Mouse (Mus musculus): ENCODE measurements around the gene Matn4. TPM values are rescaled to one million over a fixed set of nuclear protein-coding genes. Genes with fewer than 3 reads are reported as not detected.

Gene Matn4
- polyA plus RNA-seq, 1 experiment = 78.0 TPM

GRCm38 (mm10) chr2:164403396-164404081, 1.4 kb downstream of the Matn4 start:
- Histone ChIP-seq H3K4me1 (ENCODE audit: control insufficient read depth, insufficient read depth, low read length) (no peaks in the 10 kb centered on the region), H3K4me3 (replicated peaks; ENCODE audit: extremely low read depth, low read depth, low read length) (peak overlapping the region; percentile 44)
- no peak for TF ChIP-seq CTCF (IDR thresholded peaks at IDR 0.05; ENCODE audit: insufficient read depth, low read length)
- TF ChIP-seq POLR2A (IDR thresholded peaks at IDR 0.05; ENCODE audit: borderline replicate concordance, extremely low read depth, low read depth, low read length) = 0 out of 2 replicates have a peak, but pooled peaks have one; percentile 21
- 26% methylated on average over 14 of the region's 14 CpGs for WGBS
- peak; percentile 65 for DNase-seq

- peak; percentile 75 for DNase-seq
- no peaks in the 10 kb centered on the region for H3K4me1 ChIP-seq (ENCODE audit: control insufficient read depth, insufficient read depth, low read length)
These were observed 2.1 kb downstream of the Matn4 start, which contains the start of gene Rbpjl for GRCm38 (mm10) chr2:164402906-164403305. Gene Rbpjl, plus strand, starts transcription at chr2:164403141.

GRCm38 (mm10) chr2:164396911-164397310, 8.0 kb downstream of the Matn4 start:
- WGBS = 80% methylated on average over 12 of the region's 12 CpGs
- DNase-seq = no peak
- no peaks in the 10 kb centered on the region for H3K4me1 ChIP-seq (ENCODE audit: control insufficient read depth, insufficient read depth, low read length)
- no peak overlapping the region for H3K4me3 ChIP-seq (replicated peaks; ENCODE audit: extremely low read depth, low read depth, low read length)
- TF ChIP-seq CTCF (IDR thresholded peaks at IDR 0.05; ENCODE audit: insufficient read depth, low read length) = no peak
- no peak for TF ChIP-seq POLR2A (IDR thresholded peaks at IDR 0.05; ENCODE audit: borderline replicate concordance, extremely low read depth, low read depth, low read length)

More at GRCm38 (mm10) chr2:164402906-164403305, 2.1 kb downstream of the Matn4 start, which contains the start of gene Rbpjl:
- peak within 1 kb of the TSS; percentile 44 for H3K4me3 ChIP-seq (replicated peaks; ENCODE audit: extremely low read depth, low read depth, low read length)
- TF ChIP-seq CTCF (IDR thresholded peaks at IDR 0.05; ENCODE audit: insufficient read depth, low read length) (peak; percentile 67), POLR2A (IDR thresholded peaks at IDR 0.05; ENCODE audit: borderline replicate concordance, extremely low read depth, low read depth, low read length) (0 out of 2 replicates have a peak, but pooled peaks have one; percentile 24)
- WGBS = 7% methylated on average over 17 of the region's 17 CpGs

GRCm38 (mm10) chr2:164396076-164396475, 8.9 kb downstream of the Matn4 start:
- Histone ChIP-seq H3K4me1 (ENCODE audit: control insufficient read depth, insufficient read depth, low read length) (no peaks in the 10 kb centered on the region), H3K4me3 (replicated peaks; ENCODE audit: extremely low read depth, low read depth, low read length) (no peak overlapping the region)
- TF ChIP-seq CTCF (IDR thresholded peaks at IDR 0.05; ENCODE audit: insufficient read depth, low read length) (no peak), POLR2A (IDR thresholded peaks at IDR 0.05; ENCODE audit: borderline replicate concordance, extremely low read depth, low read depth, low read length) (no peak)
- DNase-seq = no peak
- 82% methylated on average over 7 of the region's 7 CpGs for WGBS

GRCm38 (mm10) chr2:164393126-164393525, 11.8 kb downstream of the Matn4 start:
- Histone ChIP-seq H3K4me1 (ENCODE audit: control insufficient read depth, insufficient read depth, low read length) (no peaks in the 10 kb centered on the region), H3K4me3 (replicated peaks; ENCODE audit: extremely low read depth, low read depth, low read length) (no peak overlapping the region)
- DNase-seq = no peak
- WGBS = 81% methylated on average over 29 of the region's 29 CpGs
- TF ChIP-seq CTCF (IDR thresholded peaks at IDR 0.05; ENCODE audit: insufficient read depth, low read length) (no peak), POLR2A (IDR thresholded peaks at IDR 0.05; ENCODE audit: borderline replicate concordance, extremely low read depth, low read depth, low read length) (no peak)

GRCm38 (mm10) chr2:164389499-164389898, 15.5 kb downstream of the Matn4 start:
- H3K4me1 ChIP-seq (ENCODE audit: control insufficient read depth, insufficient read depth, low read length) = no peaks in the 10 kb centered on the region; the same call in 1 of the 2 replicates
- TF ChIP-seq POLR2A (IDR thresholded peaks at IDR 0.05; ENCODE audit: borderline replicate concordance, extremely low read depth, low read depth, low read length) (no peak), CTCF (IDR thresholded peaks at IDR 0.05; ENCODE audit: insufficient read depth, low read length) (peak; percentile 65)
- H3K4me3 ChIP-seq (replicated peaks; ENCODE audit: extremely low read depth, low read depth, low read length) = peak overlapping the region; percentile 59
- peak; percentile 84 for DNase-seq
- 1% methylated on average over 30 of the region's 30 CpGs for WGBS

- Histone ChIP-seq H3K4me3 (replicated peaks; ENCODE audit: extremely low read depth, low read depth, low read length) (peak within 1 kb of the TSS; percentile 59), H3K4me1 (ENCODE audit: control insufficient read depth, insufficient read depth, low read length) (no peaks in the 10 kb centered on the region; the same call in 1 of the 2 replicates)
- no peak for DNase-seq
- WGBS = 9% methylated on average over 17 of the region's 17 CpGs
- no peak for TF ChIP-seq POLR2A (IDR thresholded peaks at IDR 0.05; ENCODE audit: borderline replicate concordance, extremely low read depth, low read depth, low read length)
- TF ChIP-seq CTCF (IDR thresholded peaks at IDR 0.05; ENCODE audit: insufficient read depth, low read length) = no peak
These were observed 15.9 kb downstream of the Matn4 start, which contains the start of gene Slpi for GRCm38 (mm10) chr2:164389020-164389419. Gene Slpi, minus strand, starts transcription at chr2:164389095.

- DNase-seq = no peak
- WGBS = 10% methylated on average over 8 of the region's 8 CpGs
- TF ChIP-seq POLR2A (IDR thresholded peaks at IDR 0.05; ENCODE audit: borderline replicate concordance, extremely low read depth, low read depth, low read length) (no peak), CTCF (IDR thresholded peaks at IDR 0.05; ENCODE audit: insufficient read depth, low read length) (peak; percentile 67)
These were observed 18.0 kb downstream of the Matn4 start for GRCm38 (mm10) chr2:164386953-164387352.

GRCm38 (mm10) chr2:164385927-164386763, 18.8 kb downstream of the Matn4 start:
- TF ChIP-seq POLR2A (IDR thresholded peaks at IDR 0.05; ENCODE audit: borderline replicate concordance, extremely low read depth, low read depth, low read length) = no peak
- TF ChIP-seq CTCF (IDR thresholded peaks at IDR 0.05; ENCODE audit: insufficient read depth, low read length) = no peak
- no peak for DNase-seq
- Histone ChIP-seq H3K4me3 (replicated peaks; ENCODE audit: extremely low read depth, low read depth, low read length) (no peak overlapping the region), H3K4me1 (ENCODE audit: control insufficient read depth, insufficient read depth, low read length) (no peaks in the 10 kb centered on the region; the same call in 1 of the 2 replicates)
- WGBS = 13% methylated on average over 18 of the region's 18 CpGs

More at GRCm38 (mm10) chr2:164386953-164387352, 18.0 kb downstream of the Matn4 start:
- Histone ChIP-seq H3K4me1 (ENCODE audit: control insufficient read depth, insufficient read depth, low read length) (no peaks in the 10 kb centered on the region; the same call in 1 of the 2 replicates), H3K4me3 (replicated peaks; ENCODE audit: extremely low read depth, low read depth, low read length) (no peak overlapping the region)
